Mouse (Mus musculus) G1E (cell line): Measurements from ENCODE around the gene Ggct. TPM values are rescaled to one million over a fixed set of nuclear protein-coding genes. Genes with fewer than 3 reads are reported as not detected.
A peak's percentile ranks its signal among the peaks of the same experiment; 100 is the strongest.

ENCODE experiments used
- ATAC-seq: 2 replicates; pipeline ENCODE4 v1.8.0; 2016; ENCODE audit warnings: mild to moderate bottlenecking; ENCODE audit not compliant: insufficient number of reproducible peaks, poor library complexity, low FRiP score, severe bottlenecking; ENCODE audit errors: extremely low read depth
- DNase-seq: peaks from one replicate; pipeline ENCODE4 v3.0.0; 2012; ENCODE audit warnings: low spot score
- H3K27me3 ChIP-seq: 2 replicates; pipeline ENCODE4 v1.6.1; 2012; ENCODE audit warnings: mild to moderate bottlenecking, low read length, inconsistent platforms; ENCODE audit not compliant: insufficient read depth
- H3K36me3 ChIP-seq: replicated peaks from 2 replicates; pipeline ENCODE3; 2012; ENCODE audit warnings: mild to moderate bottlenecking, inconsistent platforms
- H3K4me1 ChIP-seq: 2 replicates; pipeline ENCODE4 v1.6.1; 2012; ENCODE audit warnings: low read depth, low read length, inconsistent platforms, mixed read lengths; ENCODE audit not compliant: insufficient read depth
- H3K4me3 ChIP-seq: 2 replicates; pipeline ENCODE4 v1.5.1; 2012; ENCODE audit warnings: low read depth, mild to moderate bottlenecking, inconsistent platforms, low read length, moderate library complexity, mixed read lengths
- H3K9me3 ChIP-seq: replicated peaks from 2 replicates; pipeline ENCODE4 v1.6.1; 2012; ENCODE audit warnings: inconsistent platforms
- CTCF ChIP-seq: IDR thresholded peaks from 2 replicates; pipeline ENCODE4 v1.5.1; 2012; ENCODE audit warnings: low read depth, low read length, inconsistent platforms, mixed read lengths
- GATA1 ChIP-seq: IDR thresholded peaks from 2 replicates; pipeline ENCODE4 v1.6.1; 2012; ENCODE audit warnings: borderline replicate concordance, low read length, inconsistent platforms, mixed read lengths
- GATA2 ChIP-seq: IDR thresholded peaks from 2 replicates; pipeline ENCODE4 v1.6.1; 2012; ENCODE audit warnings: low read depth, low read length, inconsistent platforms, borderline replicate concordance
- POLR2AphosphoS5 ChIP-seq: IDR thresholded peaks from 2 replicates; pipeline ENCODE4 v1.6.1; 2012; ENCODE audit warnings: low read depth, low read length, inconsistent platforms; ENCODE audit not compliant: insufficient replicate concordance
- TAL1 ChIP-seq: conservative IDR thresholded peaks from 2 replicates; pipeline ENCODE4 v1.6.1; 2012; ENCODE audit warnings: low read depth, low read length, inconsistent platforms, mixed read lengths
- polyA plus RNA-seq: library from polyadenylated mRNA; stranded (reverse); fragments of >175 nt; gene quantifications from 2 replicates; pipeline ENCODE4 v1.2.3, GENCODE M21; 2012
- total RNA-seq, 2 experiments: library from RNA; stranded (forward) in 1 of 2; stranded (reverse) in 1 of 2; fragments of 200-1000 nt in 1 of 2; fragments of >200 nt in 1 of 2; fragmentation: Nextera tagmentation in 1 of 2; gene quantifications; 2 replicates each; pipeline ENCODE4 v1.2.3; 2014 to 2017

The Ggct gene
- 7.4 and 15.5 TPM in 2 replicates for total RNA-seq (2014; fragmentation: Nextera tagmentation)
- 5.1 and 13.9 TPM in 2 replicates for total RNA-seq (2017)
- 10.8 and 13.9 TPM in 2 replicates for polyA plus RNA-seq

- ATAC-seq (peak; percentile 96), DNase-seq (peak; percentile 94)
- H3K4me1 ChIP-seq: peaks cover 32% of the 10 kb centered on the region
- H3K9me3 ChIP-seq: no peaks in the 10 kb centered on the region
- peak within 1 kb of the TSS; percentile 85 for H3K4me3 ChIP-seq
- H3K36me3 ChIP-seq: peaks cover 19% of the 10 kb centered on the region
- no peak for TF ChIP-seq POLR2AphosphoS5
- no peak for TF ChIP-seq GATA2
- H3K27me3 ChIP-seq: peaks cover 5% of the 10 kb centered on the region; the same call in 1 of the 2 replicates
These were observed at the start of gene Ggct for GRCm38 (mm10) chr6:54992734-54993260. TSS of gene Ggct (minus strand) at chr6:54992950.

- Histone ChIP-seq H3K4me1 (peaks cover 45% of the 10 kb centered on the region), H3K36me3 (peaks cover 42% of the 10 kb centered on the region), H3K27me3 (no peaks in the 10 kb centered on the region), H3K9me3 (peaks cover under 1% of the 10 kb centered on the region; the same call in 1 of the 2 replicates), H3K4me3 (no peak overlapping the region; the same call in 1 of the 2 replicates)
- ATAC-seq (no peak), DNase-seq (no peak)
- TF ChIP-seq POLR2AphosphoS5 (no peak), TAL1 (no peak), GATA2 (no peak), GATA1 (no peak), CTCF (no peak)
These were observed 47.3 kb upstream of the Ggct start for GRCm38 (mm10) chr6:55040031-55040430.

DNA sequence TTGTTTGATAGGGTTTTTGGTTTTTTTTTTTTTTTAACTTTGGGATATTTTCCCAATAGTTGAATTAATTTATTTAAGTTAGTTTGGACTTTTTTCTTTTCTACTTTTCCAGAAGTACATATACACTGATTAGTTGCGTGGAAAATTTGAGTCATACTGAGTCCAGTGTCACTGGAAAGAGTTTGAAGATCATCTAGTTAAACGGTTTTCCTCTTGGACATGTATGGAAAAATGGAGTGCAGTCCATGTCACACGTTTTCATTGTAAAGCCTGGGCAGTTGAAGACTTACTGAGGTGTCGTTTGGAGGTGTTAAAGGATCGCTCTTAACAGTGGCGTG, 46.7 kb upstream of the Ggct start:
- no peak for ATAC-seq
- H3K36me3 ChIP-seq: peaks cover 36% of the 10 kb centered on the region
- H3K4me3 ChIP-seq: peak overlapping the region; percentile 100; the same call in 1 of the 2 replicates
- H3K27me3 ChIP-seq: no peaks in the 10 kb centered on the region; the same call in 1 of the 2 replicates
- H3K4me1 ChIP-seq: peaks cover 43% of the 10 kb centered on the region
- no peak for TF ChIP-seq CTCF
- no peak for TF ChIP-seq GATA1
- H3K9me3 ChIP-seq: peaks cover 4% of the 10 kb centered on the region
- no peak for DNase-seq

- peaks cover 31% of the 10 kb centered on the region for H3K36me3 ChIP-seq
- H3K27me3 ChIP-seq: peaks cover 3% of the 10 kb centered on the region
- ATAC-seq (no peak), DNase-seq (peak; percentile 18)
- TF ChIP-seq TAL1 (no peak), GATA1 (no peak), CTCF (no peak), GATA2 (no peak)
- peaks cover 37% of the 10 kb centered on the region for H3K4me1 ChIP-seq
- H3K9me3 ChIP-seq: peaks cover 4% of the 10 kb centered on the region
- H3K4me3 ChIP-seq: peak overlapping the region; percentile 100
These were observed 46.1 kb upstream of the Ggct start for GRCm38 (mm10) chr6:55038671-55039445.

- H3K4me1 ChIP-seq: peaks cover 32% of the 10 kb centered on the region
- peaks cover 23% of the 10 kb centered on the region for H3K36me3 ChIP-seq
- DNase-seq: peak; percentile 72
- peak within 1 kb of the TSS; percentile 100 for H3K4me3 ChIP-seq
- ATAC-seq: peak; percentile 60
- H3K27me3 ChIP-seq: peaks cover 8% of the 10 kb centered on the region
- TF ChIP-seq CTCF (no peak), POLR2AphosphoS5 (no peak), GATA1 (no peak)
- peaks cover 4% of the 10 kb centered on the region for H3K9me3 ChIP-seq
These were observed 45.3 kb upstream of the Ggct start, which contains the start of gene Gars for GRCm38 (mm10) chr6:55037799-55038670. TSS of gene Gars (plus strand) at chr6:55038007.

- DNase-seq (no peak), ATAC-seq (no peak)
- TF ChIP-seq GATA1 (no peak), GATA2 (no peak), POLR2AphosphoS5 (no peak), CTCF (no peak), TAL1 (no peak)
- Histone ChIP-seq H3K27me3 (peaks cover 12% of the 10 kb centered on the region), H3K4me1 (peaks cover 24% of the 10 kb centered on the region), H3K36me3 (peaks cover 12% of the 10 kb centered on the region), H3K9me3 (peaks cover 4% of the 10 kb centered on the region), H3K4me3 (no peak overlapping the region)
These were observed 44.0 kb upstream of the Ggct start for GRCm38 (mm10) chr6:55036731-55037130.
